Mouse (Mus musculus) embryonic facial prominence, embryonic 10.5 days (tissue): ENCODE data around the gene Osbpl10. TPM values are rescaled to one million over a fixed set of nuclear protein-coding genes. Genes with fewer than 3 reads are reported as not detected.

Source experiments
- DNase-seq: peaks from one replicate; pipeline ENCODE4 v3.0.0-alpha.2; 2017; ENCODE audit warnings: low spot score
- H3K27ac ChIP-seq: fragments of 300-500 bp; sonication (generic); replicated peaks from 2 replicates; pipeline ENCODE4 v1.5.1; 2016; ENCODE audit warnings: mild to moderate bottlenecking
- H3K27me3 ChIP-seq: fragments of 300-500 bp; sonication (generic); replicated peaks from 2 replicates; pipeline ENCODE4 v1.6.1; 2016; ENCODE audit warnings: low read depth, mild to moderate bottlenecking; ENCODE audit not compliant: poor library complexity, severe bottlenecking
- H3K36me3 ChIP-seq: fragments of 300-500 bp; sonication (generic); replicated peaks from 2 replicates; pipeline ENCODE4 v1.6.1; 2016; ENCODE audit warnings: mild to moderate bottlenecking, moderate library complexity
- H3K4me1 ChIP-seq: fragments of 300-500 bp; sonication (generic); 2 replicates; pipeline ENCODE4 v1.6.1; 2016
- H3K4me3 ChIP-seq: fragments of 300-500 bp; sonication (generic); 2 replicates; pipeline ENCODE4 v1.5.1; 2016; ENCODE audit warnings: mild to moderate bottlenecking, moderate library complexity
- H3K9me3 ChIP-seq: fragments of 300-500 bp; sonication (generic); 2 replicates; pipeline ENCODE4 v1.6.1; 2016; ENCODE audit warnings: mild to moderate bottlenecking
- WGBS: fragments of 180-500 bp; shearing (Covaris S2); methylation state at CpG from one replicate; pipeline ENCODE4 v1.1.7; 2016; 5-methylcytosine and 5-hydroxymethylcytosine counted together
- polyA plus RNA-seq: library from polyadenylated mRNA; unstranded; fragments of >200 nt; fragmentation: Nextera tagmentation; extraction: Ambion mirVana; gene quantifications from 2 replicates; pipeline ENCODE4 v1.2.1, GENCODE M21; 2016

Osbpl10 gene
- polyA plus RNA-seq, 1 experiment from 2014 or later = 1.3 TPM

GRCm38 (mm10) chr9:115064834-115065233 is 86.5 kb downstream of the Osbpl10 start:
- Histone ChIP-seq H3K27ac (no peak overlapping the region), H3K36me3 (0 out of 2 replicates have a peak, but pooled peaks cover 6% of the 10 kb centered on the region), H3K27me3 (no peaks in the 10 kb centered on the region), H3K4me3 (no peak overlapping the region), H3K4me1 (peaks cover 3% of the 10 kb centered on the region; the same call in 1 of the 2 replicates), H3K9me3 (peaks cover 3% of the 10 kb centered on the region; the same call in 1 of the 2 replicates)
- DNase-seq = no peak
- 85% methylated on average over 1 of the region's 1 CpGs for WGBS

GRCm38 (mm10) chr9:115067071-115067470 is 88.7 kb downstream of the Osbpl10 start:
- H3K4me1 ChIP-seq = peaks cover 3% of the 10 kb centered on the region; the same call in 1 of the 2 replicates
- no peak overlapping the region for H3K4me3 ChIP-seq
- H3K27me3 ChIP-seq = no peaks in the 10 kb centered on the region
- WGBS = 72% methylated on average over 9 of the region's 9 CpGs
- H3K36me3 ChIP-seq = 0 out of 2 replicates have a peak, but pooled peaks cover 6% of the 10 kb centered on the region
- DNase-seq = no peak
- peaks cover 3% of the 10 kb centered on the region; the same call in 1 of the 2 replicates for H3K9me3 ChIP-seq
- H3K27ac ChIP-seq = no peak overlapping the region

- DNase-seq = no peak
- WGBS = 92% methylated on average over 4 of the region's 4 CpGs
- no peaks in the 10 kb centered on the region for H3K4me1 ChIP-seq
- no peak overlapping the region for H3K4me3 ChIP-seq
- no peaks in the 10 kb centered on the region for H3K27me3 ChIP-seq
- peaks cover 10% of the 10 kb centered on the region for H3K9me3 ChIP-seq
- no peaks in the 10 kb centered on the region for H3K36me3 ChIP-seq
- no peak overlapping the region for H3K27ac ChIP-seq
Observed at GRCm38 (mm10) chr9:115075191-115075590, 96.8 kb downstream of the Osbpl10 start.

- Histone ChIP-seq H3K4me3 (no peak overlapping the region), H3K27me3 (no peaks in the 10 kb centered on the region), H3K36me3 (peaks cover 6% of the 10 kb centered on the region; the same call in 1 of the 2 replicates), H3K9me3 (peaks cover 10% of the 10 kb centered on the region; the same call in 1 of the 2 replicates), H3K4me1 (peaks cover 7% of the 10 kb centered on the region; the same call in 1 of the 2 replicates), H3K27ac (peak overlapping the region; percentile 35; the same call in 1 of the 2 replicates)
- peak; percentile 79 for DNase-seq
- WGBS = 55% methylated on average over 17 of the region's 17 CpGs
Observed at GRCm38 (mm10) chr9:115088295-115088993, 110.1 kb downstream of the Osbpl10 start.

- H3K27ac ChIP-seq = no peak overlapping the region
- no peaks in the 10 kb centered on the region for H3K27me3 ChIP-seq
Observed at GRCm38 (mm10) chr9:115089644-115090043, 111.3 kb downstream of the Osbpl10 start.

GRCm38 (mm10) chr9:115096481-115096880 is 118.1 kb downstream of the Osbpl10 start:
- 86% methylated on average over 10 of the region's 10 CpGs for WGBS
- DNase-seq = no peak

More at GRCm38 (mm10) chr9:115089644-115090043, 111.3 kb downstream of the Osbpl10 start:
- H3K36me3 ChIP-seq = peaks cover 6% of the 10 kb centered on the region; the same call in 1 of the 2 replicates
- H3K9me3 ChIP-seq = peaks cover 10% of the 10 kb centered on the region; the same call in 1 of the 2 replicates
- H3K4me1 ChIP-seq = peaks cover 7% of the 10 kb centered on the region; the same call in 1 of the 2 replicates
- DNase-seq = no peak
- 72% methylated on average over 5 of the region's 5 CpGs for WGBS
- H3K4me3 ChIP-seq = no peak overlapping the region

GRCm38 (mm10) chr9:115097340-115097739 is 119.0 kb downstream of the Osbpl10 start:
- H3K27me3 ChIP-seq = no peaks in the 10 kb centered on the region
- no peak overlapping the region for H3K27ac ChIP-seq
- WGBS = 88% methylated on average over 4 of the region's 4 CpGs
- peaks cover 4% of the 10 kb centered on the region; the same call in 1 of the 2 replicates for H3K9me3 ChIP-seq
- no peaks in the 10 kb centered on the region for H3K4me1 ChIP-seq
- DNase-seq = no peak
- H3K4me3 ChIP-seq = no peak overlapping the region
- H3K36me3 ChIP-seq = no peaks in the 10 kb centered on the region

More at GRCm38 (mm10) chr9:115096481-115096880, 118.1 kb downstream of the Osbpl10 start:
- H3K36me3 ChIP-seq = no peaks in the 10 kb centered on the region
- peaks cover 4% of the 10 kb centered on the region; the same call in 1 of the 2 replicates for H3K9me3 ChIP-seq
- H3K27me3 ChIP-seq = no peaks in the 10 kb centered on the region
- H3K27ac ChIP-seq = no peak overlapping the region
- no peak overlapping the region for H3K4me3 ChIP-seq
- H3K4me1 ChIP-seq = no peaks in the 10 kb centered on the region

- Histone ChIP-seq H3K27me3 (no peaks in the 10 kb centered on the region), H3K9me3 (no peaks in the 10 kb centered on the region), H3K4me3 (no peak overlapping the region), H3K4me1 (no peaks in the 10 kb centered on the region), H3K27ac (no peak overlapping the region), H3K36me3 (no peaks in the 10 kb centered on the region)
- DNase-seq = peak; percentile 7
- WGBS = 85% methylated on average over 15 of the region's 15 CpGs
Observed at GRCm38 (mm10) chr9:115100181-115100915, 122.0 kb downstream of the Osbpl10 start.

- Histone ChIP-seq H3K4me1 (0 out of 2 replicates have a peak, but pooled peaks cover 4% of the 10 kb centered on the region), H3K27me3 (no peaks in the 10 kb centered on the region), H3K4me3 (no peak overlapping the region), H3K9me3 (no peaks in the 10 kb centered on the region), H3K27ac (no peak overlapping the region), H3K36me3 (no peaks in the 10 kb centered on the region)
- 84% methylated on average over 7 of the region's 7 CpGs for WGBS
- peak; percentile 7 for DNase-seq
Observed at GRCm38 (mm10) chr9:115107430-115107829, 129.1 kb downstream of the Osbpl10 start.

GRCm38 (mm10) chr9:115110655-115111054 is 132.3 kb downstream of the Osbpl10 start:
- no peak for DNase-seq

GRCm38 (mm10) chr9:115117314-115117713 is 138.9 kb downstream of the Osbpl10 start:
- Histone ChIP-seq H3K27ac (no peak overlapping the region), H3K36me3 (no peaks in the 10 kb centered on the region), H3K4me3 (no peak overlapping the region), H3K9me3 (no peaks in the 10 kb centered on the region), H3K27me3 (no peaks in the 10 kb centered on the region), H3K4me1 (peaks cover 6% of the 10 kb centered on the region; the same call in 1 of the 2 replicates)
- DNase-seq = no peak
- 85% methylated on average over 10 of the region's 10 CpGs for WGBS

More at GRCm38 (mm10) chr9:115110655-115111054, 132.3 kb downstream of the Osbpl10 start:
- H3K36me3 ChIP-seq = no peaks in the 10 kb centered on the region
- no peak overlapping the region for H3K27ac ChIP-seq
- 0 out of 2 replicates have a peak, but pooled peaks cover 4% of the 10 kb centered on the region for H3K4me1 ChIP-seq
- H3K4me3 ChIP-seq = no peak overlapping the region
- no peaks in the 10 kb centered on the region for H3K27me3 ChIP-seq
- WGBS = 58% methylated on average over 3 of the region's 3 CpGs
- H3K9me3 ChIP-seq = no peaks in the 10 kb centered on the region

- WGBS = 91% methylated on average over 5 of the region's 5 CpGs
- no peaks in the 10 kb centered on the region for H3K9me3 ChIP-seq
- H3K4me1 ChIP-seq = peaks cover 6% of the 10 kb centered on the region; the same call in 1 of the 2 replicates
- H3K4me3 ChIP-seq = no peak overlapping the region
- H3K27ac ChIP-seq = no peak overlapping the region
- no peaks in the 10 kb centered on the region for H3K27me3 ChIP-seq
- DNase-seq = no peak
- H3K36me3 ChIP-seq = no peaks in the 10 kb centered on the region
Observed at GRCm38 (mm10) chr9:115120276-115120675, 141.9 kb downstream of the Osbpl10 start.
